Mouse (Mus musculus): ENCODE results near the gene Gpr50. TPM values are rescaled to one million over a fixed set of nuclear protein-coding genes. Genes with fewer than 3 reads are reported as not detected.

The Gpr50 gene
- polyA plus RNA-seq, 1 experiment from 2014 or later: 1.5 TPM

GRCm38 (mm10) chrX:71663871-71664687 is 612 bp downstream of the Gpr50 start:
- no peak overlapping the region for H3K27ac ChIP-seq (ENCODE audit: poor library complexity, severe bottlenecking)
- peak overlapping the region; percentile 84 for H3K4me2 ChIP-seq
- WGBS: 9% methylated on average over 56 of the region's 76 CpGs
- H3K36me3 ChIP-seq: no peaks in the 10 kb centered on the region
- no peaks in the 10 kb centered on the region for H3K4me1 ChIP-seq (replicated peaks)
- peak overlapping the region; percentile 41; the same call in 1 of the 2 replicates for H3K9ac ChIP-seq
- ATAC-seq (ENCODE audit: insufficient number of reproducible peaks, low FRiP score): no peak
- peaks cover 15% of the 10 kb centered on the region for H3K9me3 ChIP-seq (replicated peaks)
- H3K4me3 ChIP-seq: peak overlapping the region; percentile 55
- H3K27me3 ChIP-seq (replicated peaks): peaks cover 89% of the 10 kb centered on the region

- H3K9ac ChIP-seq: peak overlapping the region; percentile 41; the same call in 1 of the 2 replicates
- peaks cover 15% of the 10 kb centered on the region for H3K9me3 ChIP-seq (replicated peaks)
- H3K4me3 ChIP-seq: peak overlapping the region; percentile 55
- WGBS: 4% methylated on average over 15 of the region's 15 CpGs
- ATAC-seq (ENCODE audit: insufficient number of reproducible peaks, low FRiP score): no peak
- no peak overlapping the region for H3K27ac ChIP-seq (ENCODE audit: poor library complexity, severe bottlenecking)
- peak overlapping the region; percentile 84 for H3K4me2 ChIP-seq
- H3K4me1 ChIP-seq (replicated peaks): no peaks in the 10 kb centered on the region
- peaks cover 88% of the 10 kb centered on the region for H3K27me3 ChIP-seq (replicated peaks)
- H3K36me3 ChIP-seq: no peaks in the 10 kb centered on the region
Observed at GRCm38 (mm10) chrX:71664688-71665026, 1.2 kb downstream of the Gpr50 start.

GRCm38 (mm10) chrX:71670254-71670653 is 6.8 kb downstream of the Gpr50 start:
- no peaks in the 10 kb centered on the region for H3K4me1 ChIP-seq (replicated peaks)
- no peak for ATAC-seq (ENCODE audit: insufficient number of reproducible peaks, low FRiP score)
- 10% methylated on average over 6 of the region's 6 CpGs for WGBS
- no peaks in the 10 kb centered on the region for H3K36me3 ChIP-seq
- no peak overlapping the region for H3K4me3 ChIP-seq
- H3K27me3 ChIP-seq (replicated peaks): peaks cover 48% of the 10 kb centered on the region
- no peak overlapping the region for H3K4me2 ChIP-seq
- no peak overlapping the region for H3K27ac ChIP-seq (ENCODE audit: poor library complexity, severe bottlenecking)
- H3K9ac ChIP-seq: no peak overlapping the region
- H3K9me3 ChIP-seq (replicated peaks): no peaks in the 10 kb centered on the region

- H3K4me3 ChIP-seq: no peak overlapping the region
- no peak for ATAC-seq (ENCODE audit: insufficient number of reproducible peaks, low FRiP score)
- H3K4me1 ChIP-seq (replicated peaks): no peaks in the 10 kb centered on the region
- H3K9ac ChIP-seq: no peak overlapping the region
- H3K9me3 ChIP-seq (replicated peaks): no peaks in the 10 kb centered on the region
- no peaks in the 10 kb centered on the region for H3K27me3 ChIP-seq (replicated peaks)
- no peak overlapping the region for H3K27ac ChIP-seq (ENCODE audit: poor library complexity, severe bottlenecking)
- H3K36me3 ChIP-seq: no peaks in the 10 kb centered on the region
- 29% methylated on average over 6 of the region's 6 CpGs for WGBS
- no peak overlapping the region for H3K4me2 ChIP-seq
Observed at GRCm38 (mm10) chrX:71700817-71701469, 37.5 kb downstream of the Gpr50 start.

Other genes starting within 250 kb of the Gpr50 start
- 34.8 and 37.1 TPM in 2 replicates for gene Cd99l2, start 170.8 kb upstream of the Gpr50 start, polyA plus RNA-seq (2016; fragmentation: Nextera tagmentation; extraction: Ambion mirVana)
- 203 TPM in 2 replicates for gene Hmgb3, start 107.7 kb upstream of the Gpr50 start, polyA plus RNA-seq (2016; fragmentation: Nextera tagmentation; extraction: Ambion mirVana)
- 52.5 and 54.8 TPM in 2 replicates for gene Vma21, start 152.3 kb downstream of the Gpr50 start, polyA plus RNA-seq (2016; fragmentation: Nextera tagmentation; extraction: Ambion mirVana)